Mouse (Mus musculus) ES-E14 (cell line): ENCODE data around the gene Myo5a.

ENCODE experiments used
- CHD2 ChIP-seq: IDR thresholded peaks from 2 replicates; pipeline ENCODE4 v1.6.1; 2014; ENCODE audit warnings: mild to moderate bottlenecking, low read depth, low read length, inconsistent platforms
- HCFC1 ChIP-seq: IDR thresholded peaks from 2 replicates; pipeline ENCODE4 v1.6.1; 2012; ENCODE audit warnings: low read length, inconsistent platforms, borderline replicate concordance; ENCODE audit not compliant: insufficient read depth
- MAFK ChIP-seq: IDR thresholded peaks from 2 replicates; pipeline ENCODE4 v1.6.1; 2014; ENCODE audit warnings: mild to moderate bottlenecking, low read depth, low read length, inconsistent platforms; ENCODE audit not compliant: insufficient read depth
- ZNF384 ChIP-seq: IDR thresholded peaks from 2 replicates; pipeline ENCODE4 v1.6.1; 2012; ENCODE audit warnings: low read depth, low read length, inconsistent platforms

- TF ChIP-seq ZNF384 (no peak), CHD2 (no peak), MAFK (no peak), HCFC1 (no peak)
Observed at GRCm38 (mm10) chr9:75171721-75172120, 100.9 kb downstream of the Myo5a start.
